Mouse (Mus musculus) hindbrain, embryonic 16.5 days (tissue): ENCODE results near the gene Adk. TPM values are rescaled to one million over a fixed set of nuclear protein-coding genes. Genes with fewer than 3 reads are reported as not detected.

Experiments
- ATAC-seq: fragments of 200-750 bp; cut with Nextera tagmentation; 2 replicates; pipeline ENCODE4 v1.8.0; 2017; ENCODE audit warnings: moderate TSS enrichment, moderate library complexity
- H3K27ac ChIP-seq: fragments of 300-500 bp; sonication (generic); 2 replicates; pipeline ENCODE4 v1.5.1; 2014; ENCODE audit warnings: low read depth, mild to moderate bottlenecking, control low read depth, low read length, moderate library complexity
- H3K27me3 ChIP-seq: fragments of 300-500 bp; sonication (generic); replicated peaks from 2 replicates; pipeline ENCODE4 v1.6.1; 2014; ENCODE audit warnings: low read length; ENCODE audit not compliant: control insufficient read depth, insufficient read depth
- H3K36me3 ChIP-seq: fragments of 300-500 bp; sonication (generic); 2 replicates; pipeline ENCODE4 v1.6.1; 2014; ENCODE audit warnings: mild to moderate bottlenecking, low read length, moderate library complexity, mixed read lengths; ENCODE audit not compliant: control insufficient read depth, insufficient read depth
- H3K4me1 ChIP-seq: fragments of 300-500 bp; sonication (generic); 2 replicates; pipeline ENCODE4 v1.6.1; 2014; ENCODE audit warnings: low read depth, low read length; ENCODE audit not compliant: control insufficient read depth, insufficient read depth
- H3K4me2 ChIP-seq: fragments of 300-500 bp; sonication (generic); 2 replicates; pipeline ENCODE4 v1.6.1; 2014; ENCODE audit warnings: mild to moderate bottlenecking, low read length, control low read depth, moderate library complexity
- H3K4me3 ChIP-seq: fragments of 300-500 bp; sonication (generic); 2 replicates; pipeline ENCODE4 v1.5.1; 2014; ENCODE audit warnings: mild to moderate bottlenecking, low read length, control low read depth, moderate library complexity
- H3K9ac ChIP-seq: fragments of 300-500 bp; sonication (generic); 2 replicates; pipeline ENCODE4 v1.6.1; 2014; ENCODE audit warnings: low read depth, mild to moderate bottlenecking, control low read depth, low read length, moderate library complexity
- H3K9me3 ChIP-seq: fragments of 300-500 bp; sonication (generic); 2 replicates; pipeline ENCODE4 v1.6.1; 2014; ENCODE audit warnings: mild to moderate bottlenecking, low read length, moderate library complexity; ENCODE audit not compliant: control insufficient read depth
- WGBS: fragments of 180-500 bp; shearing (Covaris S2); extraction: QIAGEN DNeasy Blood & Tissue Kit; methylation state at CpG from one replicate; pipeline ENCODE4 v1.1.7; 2014; 5-methylcytosine and 5-hydroxymethylcytosine counted together
- polyA plus RNA-seq: library from polyadenylated mRNA; unstranded; fragments of >200 nt; fragmentation: Nextera tagmentation; extraction: Ambion mirVana; gene quantifications from 2 replicates; pipeline ENCODE4 v1.2.1, GENCODE M21; 2015

Adk gene
- polyA plus RNA-seq, 1 experiment from 2014 or later: 45.9 TPM

- H3K27ac ChIP-seq: peak overlapping the region; percentile 83
- no peaks in the 10 kb centered on the region for H3K9me3 ChIP-seq
- H3K27me3 ChIP-seq: no peaks in the 10 kb centered on the region
- peak; percentile 97 for ATAC-seq
- under 1% methylated on average over 54 of the region's 59 CpGs for WGBS
- H3K4me1 ChIP-seq: peaks cover 9% of the 10 kb centered on the region
- peak overlapping the region; percentile 85 for H3K9ac ChIP-seq
- H3K4me2 ChIP-seq: peak overlapping the region; percentile 89
- no peaks in the 10 kb centered on the region for H3K36me3 ChIP-seq
- peak overlapping the region; percentile 76 for H3K4me3 ChIP-seq
Observed at GRCm38 (mm10) chr14:21075751-21076500, 23.6 kb downstream of the Adk start.

DNA sequence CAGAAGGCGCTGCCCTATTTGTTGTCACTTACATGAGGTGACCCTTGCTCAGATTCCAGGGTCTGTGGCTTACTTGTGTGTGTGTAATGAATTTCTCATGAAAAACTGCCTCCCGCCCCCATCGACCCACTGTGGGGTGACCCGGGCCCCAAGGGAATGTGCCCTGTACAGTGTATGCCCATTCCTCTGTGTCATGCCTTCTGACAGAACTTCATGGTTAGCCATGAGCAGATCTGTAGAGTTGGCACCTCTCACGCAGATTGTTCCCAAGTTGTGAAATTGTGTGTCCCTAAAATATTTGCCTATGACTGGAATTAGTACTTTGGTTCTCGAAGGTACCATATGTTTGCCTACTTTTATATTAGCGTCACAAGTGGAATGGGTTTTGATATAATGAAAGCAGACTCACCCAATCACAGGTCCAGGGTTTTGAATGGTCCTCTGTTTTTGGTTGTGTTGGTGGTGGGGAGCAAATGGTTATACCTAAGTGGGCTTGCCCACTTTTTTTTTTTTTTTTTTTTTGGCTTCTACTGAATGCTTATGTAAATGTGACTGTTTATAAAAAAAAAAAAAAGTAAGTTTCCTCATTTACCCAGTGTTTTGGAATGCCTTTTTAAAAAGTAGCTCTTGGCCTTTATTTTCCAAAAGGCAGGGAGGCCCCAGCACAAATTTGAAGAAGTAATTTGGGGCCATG lies 24.3 kb downstream of the Adk start:
- H3K4me1 ChIP-seq: peaks cover 9% of the 10 kb centered on the region
- no peaks in the 10 kb centered on the region for H3K27me3 ChIP-seq
- peak overlapping the region; percentile 76 for H3K4me3 ChIP-seq
- peak overlapping the region; percentile 85 for H3K9ac ChIP-seq
- peak; percentile 57 for ATAC-seq
- H3K36me3 ChIP-seq: no peaks in the 10 kb centered on the region
- H3K4me2 ChIP-seq: peak overlapping the region; percentile 89
- H3K27ac ChIP-seq: no peak overlapping the region
- no peaks in the 10 kb centered on the region for H3K9me3 ChIP-seq
- 43% methylated on average over 7 of the region's 7 CpGs for WGBS

DNA sequence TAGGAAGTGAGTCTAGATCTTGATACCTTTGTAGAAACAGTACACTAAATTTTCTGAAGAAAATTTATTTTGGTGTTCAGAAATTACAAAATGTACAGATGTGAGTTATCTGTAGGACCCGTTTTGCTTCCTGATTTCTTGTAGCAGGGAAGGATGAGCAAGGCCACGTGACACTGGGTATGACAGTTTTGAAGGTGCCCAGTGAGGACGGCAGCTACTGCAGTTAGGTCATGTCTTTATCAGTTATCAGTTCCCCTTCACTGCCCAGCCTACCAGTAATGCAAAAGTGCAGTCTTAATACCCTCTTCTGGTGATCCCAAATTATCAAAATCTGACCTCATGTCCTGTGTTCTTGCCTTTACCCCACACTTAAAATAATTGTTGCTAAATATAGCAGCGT lies 25.6 kb downstream of the Adk start:
- 88% methylated on average over 4 of the region's 4 CpGs for WGBS
- H3K4me2 ChIP-seq: no peak overlapping the region
- no peak overlapping the region for H3K27ac ChIP-seq
- no peaks in the 10 kb centered on the region for H3K36me3 ChIP-seq
- no peak overlapping the region for H3K9ac ChIP-seq
- peaks cover 9% of the 10 kb centered on the region for H3K4me1 ChIP-seq
- H3K4me3 ChIP-seq: no peak overlapping the region
- ATAC-seq: no peak
- no peaks in the 10 kb centered on the region for H3K9me3 ChIP-seq
- H3K27me3 ChIP-seq: no peaks in the 10 kb centered on the region

DNA sequence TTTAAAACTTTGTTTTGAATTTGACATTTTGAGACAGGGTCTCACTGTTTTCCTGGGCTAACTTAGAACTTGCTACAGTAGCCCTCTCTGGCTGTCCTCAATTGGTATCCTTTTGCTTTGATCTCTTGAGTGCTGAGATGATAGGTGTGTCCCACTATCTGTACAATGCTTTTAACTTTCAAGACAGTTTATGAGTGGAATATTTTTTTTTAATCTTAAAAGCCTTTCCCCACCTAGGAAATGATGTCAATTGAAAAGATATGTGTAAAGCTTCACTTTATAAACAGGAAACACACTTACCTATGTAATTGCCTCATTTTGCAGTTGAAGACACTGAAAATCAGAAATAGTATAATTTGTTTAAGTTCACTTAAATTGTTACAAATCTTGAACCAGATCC lies 26.1 kb downstream of the Adk start:
- ATAC-seq: no peak
- Histone ChIP-seq H3K27ac (no peak overlapping the region), H3K4me1 (peaks cover 9% of the 10 kb centered on the region)

DNA sequence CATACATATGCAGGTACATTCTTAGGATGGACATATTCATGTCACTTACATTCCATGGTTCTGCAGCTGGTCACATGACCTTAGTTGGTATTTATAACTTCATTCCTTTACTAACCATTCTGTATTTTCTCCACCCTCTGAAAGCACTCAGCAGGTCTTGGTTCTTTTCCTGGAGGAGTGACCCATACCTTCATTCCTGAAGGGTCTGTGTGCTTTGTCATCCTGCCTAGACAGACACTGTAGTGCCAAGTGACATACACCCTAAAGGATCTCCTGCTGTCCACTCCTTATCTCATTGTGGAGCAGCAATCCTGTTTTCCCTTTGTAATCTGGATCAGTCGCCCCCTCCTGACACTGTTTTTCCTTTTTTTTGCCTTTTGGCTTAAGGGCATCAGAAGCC lies 30.4 kb downstream of the Adk start:
- Histone ChIP-seq H3K4me3 (no peak overlapping the region), H3K4me2 (no peak overlapping the region), H3K9ac (no peak overlapping the region), H3K27ac (no peak overlapping the region), H3K36me3 (no peaks in the 10 kb centered on the region), H3K4me1 (no peaks in the 10 kb centered on the region), H3K9me3 (no peaks in the 10 kb centered on the region), H3K27me3 (no peaks in the 10 kb centered on the region)
- WGBS: 66% methylated on average over 1 of the region's 1 CpGs
- no peak for ATAC-seq

More for the DNA sequence above, 26.1 kb downstream of the Adk start:
- no peaks in the 10 kb centered on the region for H3K27me3 ChIP-seq
- H3K36me3 ChIP-seq: no peaks in the 10 kb centered on the region
- no peaks in the 10 kb centered on the region for H3K9me3 ChIP-seq
- H3K9ac ChIP-seq: no peak overlapping the region
- H3K4me2 ChIP-seq: no peak overlapping the region
- H3K4me3 ChIP-seq: no peak overlapping the region

DNA sequence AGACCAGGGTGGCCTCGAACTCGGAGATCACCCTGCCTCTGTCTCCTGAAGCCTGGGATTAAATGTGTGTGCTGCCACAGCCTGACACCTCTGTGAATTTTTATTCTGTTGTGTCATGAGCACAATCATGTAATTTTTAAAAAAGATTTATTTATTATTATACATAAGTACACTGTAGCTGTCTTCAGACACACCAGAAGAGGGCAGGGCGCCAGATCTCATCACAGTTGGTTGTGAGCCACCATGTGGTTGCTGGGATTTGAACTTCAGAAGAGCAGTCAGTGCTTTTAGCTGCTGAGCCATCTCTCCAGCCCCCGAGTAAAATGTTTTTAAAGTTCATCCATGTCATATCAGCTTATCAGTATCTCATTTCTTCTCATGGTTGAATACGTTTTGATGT lies 33.3 kb downstream of the Adk start:
- ATAC-seq: no peak
- H3K4me2 ChIP-seq: no peak overlapping the region
- H3K36me3 ChIP-seq: no peaks in the 10 kb centered on the region
- no peaks in the 10 kb centered on the region for H3K27me3 ChIP-seq
- no peak overlapping the region for H3K9ac ChIP-seq
- no peak overlapping the region for H3K27ac ChIP-seq
- no peaks in the 10 kb centered on the region for H3K4me1 ChIP-seq
- H3K9me3 ChIP-seq: no peaks in the 10 kb centered on the region
- H3K4me3 ChIP-seq: no peak overlapping the region
- 81% methylated on average over 5 of the region's 5 CpGs for WGBS

DNA sequence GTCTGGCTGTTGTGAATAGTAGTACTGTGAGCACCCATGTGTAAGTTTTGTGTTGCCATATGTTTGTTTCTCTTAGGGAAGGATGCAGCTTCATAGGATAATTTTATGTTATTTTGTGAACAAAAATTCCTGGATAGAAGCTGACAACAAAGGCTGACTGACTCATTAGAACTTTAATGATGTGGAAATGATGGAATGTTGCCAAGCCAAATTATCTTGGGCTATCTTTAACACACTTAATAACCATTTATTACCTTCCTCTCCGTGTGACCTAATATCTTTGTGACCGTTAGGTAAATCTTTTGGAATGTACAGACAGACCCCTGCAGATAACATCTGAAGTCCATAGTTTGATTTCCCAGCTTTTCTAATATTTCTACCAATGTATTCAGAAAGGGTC lies 33.7 kb downstream of the Adk start:
- ATAC-seq: no peak
- no peak overlapping the region for H3K4me3 ChIP-seq
- no peaks in the 10 kb centered on the region for H3K4me1 ChIP-seq
- no peaks in the 10 kb centered on the region for H3K9me3 ChIP-seq
- H3K27me3 ChIP-seq: no peaks in the 10 kb centered on the region
- no peak overlapping the region for H3K4me2 ChIP-seq
- H3K9ac ChIP-seq: no peak overlapping the region
- H3K36me3 ChIP-seq: no peaks in the 10 kb centered on the region
- H3K27ac ChIP-seq: no peak overlapping the region
- WGBS: 51% methylated on average over 2 of the region's 2 CpGs

DNA sequence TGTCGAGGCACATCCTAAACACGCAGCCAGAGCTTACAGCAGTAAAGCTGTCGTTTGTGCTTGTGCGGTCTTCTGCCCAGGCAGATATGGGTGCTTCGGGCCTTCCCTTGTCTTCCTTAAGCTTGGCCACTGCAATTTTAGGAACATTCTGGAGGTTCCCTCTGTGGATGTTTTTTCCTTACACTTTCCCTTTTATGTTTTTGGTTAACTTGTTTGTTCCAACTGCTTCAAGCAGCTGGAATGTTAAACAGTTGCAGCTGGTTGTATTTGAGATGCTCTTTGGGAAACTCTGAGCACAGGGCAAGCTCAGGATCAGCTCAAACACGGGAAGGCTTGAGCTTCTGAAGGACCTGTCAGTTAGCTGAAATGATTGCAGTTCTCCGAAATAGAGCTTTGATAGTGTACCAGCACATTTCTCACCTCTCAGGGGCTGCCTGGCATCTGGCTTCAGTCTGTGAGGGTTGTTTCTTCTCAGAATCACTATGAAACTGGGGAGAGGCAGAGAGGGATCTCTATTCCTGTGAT lies 34.5 kb downstream of the Adk start:
- H3K9me3 ChIP-seq: no peaks in the 10 kb centered on the region
- no peak overlapping the region for H3K27ac ChIP-seq
- no peak for ATAC-seq
- H3K27me3 ChIP-seq: no peaks in the 10 kb centered on the region
- no peaks in the 10 kb centered on the region for H3K36me3 ChIP-seq
- no peaks in the 10 kb centered on the region for H3K4me1 ChIP-seq
- 60% methylated on average over 7 of the region's 7 CpGs for WGBS
- H3K9ac ChIP-seq: no peak overlapping the region
- no peak overlapping the region for H3K4me3 ChIP-seq
- no peak overlapping the region for H3K4me2 ChIP-seq

GRCm38 (mm10) chr14:21087390-21088060 lies 35.2 kb downstream of the Adk start:
- no peak for ATAC-seq

More at GRCm38 (mm10) chr14:21087390-21088060, 35.2 kb downstream of the Adk start:
- Histone ChIP-seq H3K27ac (no peak overlapping the region), H3K9ac (no peak overlapping the region), H3K4me1 (no peaks in the 10 kb centered on the region), H3K9me3 (no peaks in the 10 kb centered on the region), H3K36me3 (no peaks in the 10 kb centered on the region), H3K4me2 (no peak overlapping the region), H3K4me3 (no peak overlapping the region), H3K27me3 (no peaks in the 10 kb centered on the region)
- WGBS: 70% methylated on average over 4 of the region's 4 CpGs
